Mouse (Mus musculus) intestine, postnatal 0 days (tissue): Measurements from ENCODE around the gene Rftn1. TPM values are rescaled to one million over a fixed set of nuclear protein-coding genes. Genes with fewer than 3 reads are reported as not detected.

ENCODE experiments used
- ATAC-seq: fragments of 200-750 bp; cut with Nextera tagmentation; 2 replicates; pipeline ENCODE4 v1.8.0; 2017; ENCODE audit warnings: mild to moderate bottlenecking, moderate TSS enrichment, moderate library complexity
- H3K27ac ChIP-seq: fragments of 300-500 bp; sonication (generic); 2 replicates; pipeline ENCODE4 v1.5.1; 2014; ENCODE audit warnings: mild to moderate bottlenecking, low read depth, low read length, moderate library complexity
- H3K27me3 ChIP-seq: fragments of 300-500 bp; sonication (generic); replicated peaks from 2 replicates; pipeline ENCODE4 v1.6.1; 2014; ENCODE audit warnings: low read length, mixed read lengths; ENCODE audit not compliant: control insufficient read depth, insufficient read depth
- H3K36me3 ChIP-seq: fragments of 300-500 bp; sonication (generic); 2 replicates; pipeline ENCODE4 v1.6.1; 2014; ENCODE audit warnings: mild to moderate bottlenecking, moderate library complexity; ENCODE audit not compliant: control insufficient read depth, insufficient read depth
- H3K4me1 ChIP-seq: fragments of 300-500 bp; sonication (generic); replicated peaks from 2 replicates; pipeline ENCODE4 v1.6.1; 2014; ENCODE audit warnings: antibody characterized with exemption, low read length, mixed read lengths; ENCODE audit not compliant: control insufficient read depth, insufficient read depth
- H3K4me2 ChIP-seq: fragments of 300-500 bp; sonication (generic); replicated peaks from 2 replicates; pipeline ENCODE4 v1.6.1; 2014; ENCODE audit warnings: low read depth, mild to moderate bottlenecking, moderate library complexity
- H3K4me3 ChIP-seq: fragments of 300-500 bp; sonication (generic); 2 replicates; pipeline ENCODE4 v1.5.1; 2014; ENCODE audit warnings: low read depth, low read length
- H3K9ac ChIP-seq: fragments of 300-500 bp; sonication (generic); 2 replicates; pipeline ENCODE4 v1.6.1; 2014; ENCODE audit warnings: mild to moderate bottlenecking, low read depth, low read length
- H3K9me3 ChIP-seq: fragments of 300-500 bp; sonication (generic); 2 replicates; pipeline ENCODE4 v1.6.1; 2016; ENCODE audit warnings: mixed run types; ENCODE audit not compliant: control insufficient read depth
- CTCF ChIP-seq: sonication (generic); IDR thresholded peaks from 2 replicates; pipeline ENCODE4 v1.5.1; 2016; ENCODE audit warnings: low read depth, mild to moderate bottlenecking, control low read depth, antibody characterized with exemption, moderate library complexity
- WGBS: fragments of 180-500 bp; shearing (Covaris S2); extraction: QIAGEN DNeasy Blood & Tissue Kit; methylation state at CpG from one replicate; pipeline ENCODE4 v1.1.7; 2014; 5-methylcytosine and 5-hydroxymethylcytosine counted together
- polyA plus RNA-seq: library from polyadenylated mRNA; unstranded; fragments of >200 nt; fragmentation: Nextera tagmentation; extraction: Ambion mirVana; gene quantifications from 2 replicates; pipeline ENCODE4 v1.2.1, GENCODE M21; 2015

The Rftn1 gene
- polyA plus RNA-seq, 1 experiment from 2014 or later = 7.1 TPM

DNA sequence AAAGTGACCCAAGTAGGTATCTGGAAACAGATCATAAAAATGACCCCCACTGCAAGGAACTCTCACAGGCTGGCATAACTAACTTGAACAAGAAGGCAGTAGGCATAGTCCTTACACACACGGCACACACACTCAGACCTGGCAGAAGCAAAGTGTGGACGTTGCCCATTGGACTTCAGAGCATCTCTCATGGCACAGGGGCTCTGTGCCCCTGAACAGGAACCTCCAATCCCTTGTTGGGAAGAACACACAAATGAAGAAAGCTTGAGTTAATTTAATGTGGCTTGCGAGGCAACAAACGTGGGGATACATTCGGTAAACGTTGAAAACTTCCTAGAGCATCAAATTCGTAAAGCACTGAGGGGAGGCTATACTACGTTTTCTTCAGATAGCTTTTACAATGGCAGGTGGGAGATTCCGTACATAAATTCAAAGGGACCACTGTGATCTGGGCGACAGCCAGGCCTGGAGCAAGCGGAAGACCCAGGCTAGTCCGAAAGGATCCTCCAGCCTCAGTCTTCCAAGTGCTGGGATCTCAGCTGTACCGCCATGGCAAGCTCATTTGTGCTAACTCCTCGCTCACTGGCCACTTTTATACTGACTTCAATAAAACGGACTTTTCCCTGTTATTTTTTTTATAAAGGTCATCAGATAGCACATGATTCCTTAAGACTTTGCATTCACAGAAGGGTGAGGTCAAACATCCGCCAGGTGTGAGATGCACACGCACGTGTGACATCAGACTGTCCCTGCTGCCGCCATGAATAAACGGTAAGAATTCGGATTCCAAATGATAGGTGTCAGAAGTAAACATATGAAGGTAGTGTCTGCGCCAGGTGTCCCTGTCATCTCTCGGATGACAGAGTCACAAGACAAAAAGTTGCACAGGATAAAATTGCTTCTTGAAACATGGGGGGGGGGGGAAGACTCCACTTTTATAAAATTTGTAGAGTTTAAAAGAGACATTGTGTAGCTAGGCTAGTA, 117.2 kb downstream of the Rftn1 start:
- ATAC-seq = no peak
- Histone ChIP-seq H3K4me3 (no peak overlapping the region), H3K4me2 (no peak overlapping the region), H3K4me1 (no peaks in the 10 kb centered on the region), H3K9ac (no peak overlapping the region), H3K27me3 (no peaks in the 10 kb centered on the region), H3K27ac (no peak overlapping the region), H3K9me3 (no peaks in the 10 kb centered on the region), H3K36me3 (no peaks in the 10 kb centered on the region)
- 92% methylated on average over 23 of the region's 23 CpGs for WGBS
- no peak for TF ChIP-seq CTCF

- H3K27me3 ChIP-seq = no peaks in the 10 kb centered on the region
- no peaks in the 10 kb centered on the region for H3K9me3 ChIP-seq
- no peaks in the 10 kb centered on the region for H3K4me1 ChIP-seq
- no peak overlapping the region for H3K4me2 ChIP-seq
- no peak overlapping the region for H3K27ac ChIP-seq
- ATAC-seq = no peak
- H3K9ac ChIP-seq = no peak overlapping the region
- no peak for TF ChIP-seq CTCF
- WGBS = 73% methylated on average over 6 of the region's 6 CpGs
- no peak overlapping the region for H3K4me3 ChIP-seq
- no peaks in the 10 kb centered on the region for H3K36me3 ChIP-seq
These were observed 118.9 kb downstream of the Rftn1 start for GRCm38 (mm10) chr17:50071602-50071988.

- no peaks in the 10 kb centered on the region for H3K4me1 ChIP-seq
- no peaks in the 10 kb centered on the region for H3K9me3 ChIP-seq
- no peaks in the 10 kb centered on the region for H3K36me3 ChIP-seq
- no peak overlapping the region for H3K9ac ChIP-seq
- no peak overlapping the region for H3K4me3 ChIP-seq
- H3K27me3 ChIP-seq = no peaks in the 10 kb centered on the region
- TF ChIP-seq CTCF = no peak
- no peak overlapping the region for H3K4me2 ChIP-seq
- no peak for ATAC-seq
- H3K27ac ChIP-seq = no peak overlapping the region
- WGBS = 75% methylated on average over 7 of the region's 7 CpGs
These were observed 119.5 kb downstream of the Rftn1 start for GRCm38 (mm10) chr17:50070822-50071601.

DNA sequence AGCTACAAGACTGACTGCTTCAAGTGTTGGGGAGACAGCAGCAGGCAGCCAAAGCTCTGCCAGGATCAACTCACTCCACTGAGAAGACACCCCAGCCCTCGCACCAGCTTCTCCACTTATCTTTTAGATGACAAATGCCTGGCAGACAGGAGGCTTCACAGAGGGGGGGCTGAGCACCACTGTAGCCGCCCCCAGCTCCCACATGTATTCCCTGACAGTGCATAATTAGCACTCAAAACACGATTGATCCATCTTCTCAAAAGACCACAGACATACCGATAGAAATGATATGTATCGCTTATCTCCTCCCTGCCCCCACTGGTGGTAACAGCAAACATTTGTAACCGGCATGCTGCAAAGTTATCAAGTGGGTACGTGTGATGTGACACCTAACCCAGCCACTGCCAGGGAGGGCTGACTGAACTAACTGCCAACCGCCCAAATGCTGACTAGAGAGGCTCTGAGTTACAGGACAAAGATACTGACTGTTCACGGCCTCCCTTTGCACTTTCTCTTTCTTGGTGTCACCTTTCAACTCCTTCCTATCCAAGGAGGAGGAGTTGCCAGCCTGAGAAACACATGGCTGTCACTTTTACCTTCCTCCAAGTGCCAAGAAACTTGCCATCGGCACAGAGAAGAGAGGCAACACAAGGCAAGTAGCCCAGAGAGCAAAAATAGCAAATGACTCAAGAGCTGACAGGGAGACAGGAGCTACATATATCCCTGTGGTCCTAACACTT, 120.4 kb downstream of the Rftn1 start:
- no peak overlapping the region for H3K4me3 ChIP-seq
- no peak for ATAC-seq
- no peaks in the 10 kb centered on the region for H3K4me1 ChIP-seq
- no peak overlapping the region for H3K9ac ChIP-seq
- H3K4me2 ChIP-seq = no peak overlapping the region
- no peak for TF ChIP-seq CTCF
- H3K36me3 ChIP-seq = no peaks in the 10 kb centered on the region
- H3K9me3 ChIP-seq = no peaks in the 10 kb centered on the region
- no peak overlapping the region for H3K27ac ChIP-seq
- H3K27me3 ChIP-seq = no peaks in the 10 kb centered on the region
- 35% methylated on average over 10 of the region's 10 CpGs for WGBS

GRCm38 (mm10) chr17:50069205-50069604, 121.3 kb downstream of the Rftn1 start:
- 81% methylated on average over 5 of the region's 5 CpGs for WGBS

More at GRCm38 (mm10) chr17:50069205-50069604, 121.3 kb downstream of the Rftn1 start:
- Histone ChIP-seq H3K27me3 (no peaks in the 10 kb centered on the region), H3K4me3 (no peak overlapping the region), H3K9ac (no peak overlapping the region), H3K27ac (no peak overlapping the region), H3K4me1 (no peaks in the 10 kb centered on the region), H3K9me3 (no peaks in the 10 kb centered on the region), H3K36me3 (no peaks in the 10 kb centered on the region), H3K4me2 (no peak overlapping the region)
- TF ChIP-seq CTCF = no peak
- ATAC-seq = no peak
